Mouse (Mus musculus): ENCODE measurements around the gene Vars. TPM values are rescaled to one million over a fixed set of nuclear protein-coding genes. Genes with fewer than 3 reads are reported as not detected.

Vars gene
- polyA plus RNA-seq, 1 experiment from 2014 or later, result 171 TPM

GRCm38 (mm10) chr17:35052271-35052798 lies 51.5 kb downstream of the Vars start:
- Histone ChIP-seq H3K27ac (peak overlapping the region; percentile 95), H3K4me3 (replicated peaks) (peak overlapping the region; percentile 70), H3K9me3 (no peaks in the 10 kb centered on the region), H3K9ac (replicated peaks) (peak overlapping the region; percentile 77), H3K4me2 (peak overlapping the region; percentile 86), H3K27me3 (no peaks in the 10 kb centered on the region), H3K36me3 (peaks cover 49% of the 10 kb centered on the region), H3K4me1 (replicated peaks) (peaks cover 40% of the 10 kb centered on the region)
- ATAC-seq (ENCODE audit: insufficient number of reproducible peaks, insufficient read depth, low FRiP score, low TSS enrichment, low read depth), result no peak
- 89% methylated on average over 12 of the region's 12 CpGs for WGBS

DNA sequence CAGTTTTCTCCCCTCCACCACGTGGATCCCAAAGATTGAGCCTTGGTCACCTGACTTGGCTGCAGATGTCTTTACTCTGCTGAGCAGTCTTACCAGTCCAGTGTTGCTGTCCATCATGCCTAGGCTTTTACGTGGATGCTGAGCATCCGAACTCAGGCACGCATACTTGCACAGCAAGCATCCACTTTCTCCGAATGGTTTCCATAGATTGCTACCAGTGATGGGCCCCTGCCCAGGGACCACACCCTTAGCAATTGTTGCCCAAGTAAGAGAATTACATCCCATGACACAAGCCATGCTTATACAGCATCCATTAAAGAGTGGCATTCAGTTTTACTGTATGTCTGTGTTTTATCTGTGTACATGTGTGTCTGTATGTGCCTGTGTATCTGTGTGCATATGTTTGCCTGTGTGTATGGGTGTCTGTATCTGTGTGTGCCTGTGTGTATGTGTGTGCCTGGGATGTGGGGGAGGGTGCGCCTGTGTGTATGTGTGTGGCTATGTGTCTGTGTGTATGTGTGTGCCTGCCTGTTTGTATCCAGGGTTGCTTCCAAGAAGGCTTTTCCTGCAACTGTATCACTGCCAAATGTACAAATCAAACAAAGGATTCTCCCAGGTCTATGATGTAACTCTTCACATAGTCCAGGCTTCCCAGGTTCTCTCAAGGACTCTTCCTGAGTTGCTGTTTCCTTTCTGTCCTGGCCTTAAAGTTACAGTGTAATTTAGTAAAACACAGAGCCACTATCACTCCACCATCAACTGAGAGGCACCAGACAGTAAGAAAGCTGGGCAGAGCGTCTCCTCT lies 55.1 kb downstream of the Vars start:
- Histone ChIP-seq H3K4me1 (replicated peaks) (peaks cover 31% of the 10 kb centered on the region), H3K27ac (no peak overlapping the region), H3K36me3 (peaks cover 68% of the 10 kb centered on the region), H3K4me2 (no peak overlapping the region), H3K4me3 (replicated peaks) (no peak overlapping the region), H3K9ac (replicated peaks) (no peak overlapping the region), H3K9me3 (no peaks in the 10 kb centered on the region), H3K27me3 (no peaks in the 10 kb centered on the region)
- WGBS, result 93% methylated on average over 7 of the region's 7 CpGs
- ATAC-seq (ENCODE audit: insufficient number of reproducible peaks, insufficient read depth, low FRiP score, low TSS enrichment, low read depth), result no peak

GRCm38 (mm10) chr17:35057090-35057489 lies 56.3 kb downstream of the Vars start:
- peaks cover 79% of the 10 kb centered on the region for H3K36me3 ChIP-seq
- H3K27ac ChIP-seq, result no peak overlapping the region
- ATAC-seq (ENCODE audit: insufficient number of reproducible peaks, insufficient read depth, low FRiP score, low TSS enrichment, low read depth), result no peak
- H3K4me3 ChIP-seq (replicated peaks), result no peak overlapping the region
- no peaks in the 10 kb centered on the region for H3K9me3 ChIP-seq
- H3K4me2 ChIP-seq, result no peak overlapping the region
- peaks cover 30% of the 10 kb centered on the region for H3K4me1 ChIP-seq (replicated peaks)
- no peaks in the 10 kb centered on the region for H3K27me3 ChIP-seq
- H3K9ac ChIP-seq (replicated peaks), result no peak overlapping the region
- WGBS, result 80% methylated on average over 3 of the region's 3 CpGs

GRCm38 (mm10) chr17:35058316-35058715 lies 57.5 kb downstream of the Vars start:
- Histone ChIP-seq H3K4me3 (replicated peaks) (peak overlapping the region; percentile 83), H3K36me3 (peaks cover 79% of the 10 kb centered on the region), H3K27ac (peak overlapping the region; percentile 96), H3K4me1 (replicated peaks) (peaks cover 24% of the 10 kb centered on the region), H3K4me2 (peak overlapping the region; percentile 91), H3K27me3 (peaks cover 4% of the 10 kb centered on the region), H3K9me3 (no peaks in the 10 kb centered on the region), H3K9ac (replicated peaks) (no peak overlapping the region)
- 66% methylated on average over 9 of the region's 9 CpGs for WGBS
- no peak for ATAC-seq (ENCODE audit: insufficient number of reproducible peaks, insufficient read depth, low FRiP score, low TSS enrichment, low read depth)

GRCm38 (mm10) chr17:35058911-35059892 lies 58.4 kb downstream of the Vars start, which contains the start of gene Ddah2:
Gene Ddah2 (plus strand): TSS chr17:35059035.
- H3K9ac ChIP-seq (replicated peaks), result peak within 1 kb of the TSS; percentile 88
- H3K9me3 ChIP-seq, result no peaks in the 10 kb centered on the region
- H3K36me3 ChIP-seq, result peaks cover 75% of the 10 kb centered on the region
- peak; percentile 82 for ATAC-seq (ENCODE audit: insufficient number of reproducible peaks, insufficient read depth, low FRiP score, low TSS enrichment, low read depth)
- H3K4me3 ChIP-seq (replicated peaks), result peak within 1 kb of the TSS; percentile 83
- H3K27ac ChIP-seq, result peak within 1 kb of the TSS; percentile 96
- H3K27me3 ChIP-seq, result peaks cover 13% of the 10 kb centered on the region
- peaks cover 24% of the 10 kb centered on the region for H3K4me1 ChIP-seq (replicated peaks)
- WGBS, result under 1% methylated on average over 57 of the region's 57 CpGs
- peak within 1 kb of the TSS; percentile 91 for H3K4me2 ChIP-seq

DNA sequence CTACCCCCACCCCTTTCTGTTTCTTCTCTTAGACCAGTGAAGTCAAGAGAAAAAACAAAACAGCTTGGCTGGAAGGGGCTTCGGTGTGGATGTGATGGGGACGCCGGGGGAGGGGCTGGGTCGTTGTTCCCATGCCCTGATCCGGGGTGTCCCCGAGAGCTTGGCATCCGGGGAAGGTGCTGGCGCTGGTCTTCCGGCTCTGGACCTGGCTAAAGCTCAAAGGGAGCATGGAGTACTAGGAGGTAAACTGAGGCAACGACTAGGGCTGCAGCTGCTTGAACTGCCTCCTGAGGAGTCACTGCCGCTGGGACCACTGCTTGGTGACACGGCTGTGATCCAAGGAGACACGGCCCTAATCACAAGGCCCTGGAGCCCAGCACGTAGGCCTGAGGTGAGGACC lies 59.3 kb downstream of the Vars start:
- WGBS, result 26% methylated on average over 14 of the region's 14 CpGs
- Histone ChIP-seq H3K4me1 (replicated peaks) (peaks cover 31% of the 10 kb centered on the region), H3K27me3 (peaks cover 21% of the 10 kb centered on the region), H3K36me3 (peaks cover 68% of the 10 kb centered on the region), H3K9me3 (no peaks in the 10 kb centered on the region), H3K4me3 (replicated peaks) (peak overlapping the region; percentile 83), H3K4me2 (peak overlapping the region; percentile 91), H3K27ac (no peak overlapping the region), H3K9ac (replicated peaks) (peak overlapping the region; percentile 88)
- ATAC-seq (ENCODE audit: insufficient number of reproducible peaks, insufficient read depth, low FRiP score, low TSS enrichment, low read depth), result no peak

- ATAC-seq (ENCODE audit: insufficient number of reproducible peaks, insufficient read depth, low FRiP score, low TSS enrichment, low read depth), result no peak
- H3K4me3 ChIP-seq (replicated peaks), result peak overlapping the region; percentile 83
- H3K4me2 ChIP-seq, result peak overlapping the region; percentile 91
- H3K9ac ChIP-seq (replicated peaks), result peak overlapping the region; percentile 88
- H3K9me3 ChIP-seq, result no peaks in the 10 kb centered on the region
- H3K27ac ChIP-seq, result no peak overlapping the region
- WGBS, result 59% methylated on average over 22 of the region's 22 CpGs
- peaks cover 39% of the 10 kb centered on the region for H3K4me1 ChIP-seq (replicated peaks)
- H3K36me3 ChIP-seq, result peaks cover 61% of the 10 kb centered on the region
- peaks cover 28% of the 10 kb centered on the region for H3K27me3 ChIP-seq
These were observed 60.0 kb downstream of the Vars start for GRCm38 (mm10) chr17:35060737-35061297.

DNA sequence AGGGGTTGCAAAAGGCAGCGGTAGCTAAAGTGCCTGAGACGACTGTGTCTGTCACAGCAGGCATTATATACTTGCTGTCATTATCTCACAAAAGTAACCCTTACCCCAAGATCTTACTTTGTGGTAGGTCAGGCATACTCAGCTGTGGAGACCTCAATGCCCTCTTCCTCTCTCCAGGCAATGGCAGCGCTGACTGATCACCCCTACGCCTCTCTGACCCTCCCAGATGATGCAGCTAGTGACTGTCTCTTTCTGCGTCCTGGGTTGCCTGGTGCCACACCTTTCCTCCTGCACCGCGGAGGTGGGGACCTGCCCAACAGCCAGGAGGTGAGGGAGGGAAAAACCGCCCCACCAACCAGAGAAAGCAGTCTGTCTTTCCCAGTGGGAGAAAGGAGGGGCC lies 60.5 kb downstream of the Vars start:
- 84% methylated on average over 8 of the region's 8 CpGs for WGBS

GRCm38 (mm10) chr17:35063466-35063865 lies 62.7 kb downstream of the Vars start:
- H3K27me3 ChIP-seq, result peaks cover 55% of the 10 kb centered on the region
- 93% methylated on average over 3 of the region's 3 CpGs for WGBS
- no peak overlapping the region for H3K27ac ChIP-seq
- ATAC-seq (ENCODE audit: insufficient number of reproducible peaks, insufficient read depth, low FRiP score, low TSS enrichment, low read depth), result no peak
- peaks cover 35% of the 10 kb centered on the region for H3K4me1 ChIP-seq (replicated peaks)
- no peak overlapping the region for H3K9ac ChIP-seq (replicated peaks)
- peaks cover 36% of the 10 kb centered on the region for H3K36me3 ChIP-seq
- no peaks in the 10 kb centered on the region for H3K9me3 ChIP-seq
- no peak overlapping the region for H3K4me2 ChIP-seq
- H3K4me3 ChIP-seq (replicated peaks), result no peak overlapping the region

More for the DNA sequence above, 60.5 kb downstream of the Vars start:
- Histone ChIP-seq H3K4me2 (no peak overlapping the region), H3K9ac (replicated peaks) (no peak overlapping the region), H3K36me3 (peaks cover 56% of the 10 kb centered on the region), H3K27me3 (peaks cover 33% of the 10 kb centered on the region), H3K4me3 (replicated peaks) (0 out of 2 replicates have a peak overlapping the region, but pooled peaks have one; percentile 83), H3K9me3 (no peaks in the 10 kb centered on the region), H3K4me1 (replicated peaks) (peaks cover 39% of the 10 kb centered on the region), H3K27ac (no peak overlapping the region)
- no peak for ATAC-seq (ENCODE audit: insufficient number of reproducible peaks, insufficient read depth, low FRiP score, low TSS enrichment, low read depth)

DNA sequence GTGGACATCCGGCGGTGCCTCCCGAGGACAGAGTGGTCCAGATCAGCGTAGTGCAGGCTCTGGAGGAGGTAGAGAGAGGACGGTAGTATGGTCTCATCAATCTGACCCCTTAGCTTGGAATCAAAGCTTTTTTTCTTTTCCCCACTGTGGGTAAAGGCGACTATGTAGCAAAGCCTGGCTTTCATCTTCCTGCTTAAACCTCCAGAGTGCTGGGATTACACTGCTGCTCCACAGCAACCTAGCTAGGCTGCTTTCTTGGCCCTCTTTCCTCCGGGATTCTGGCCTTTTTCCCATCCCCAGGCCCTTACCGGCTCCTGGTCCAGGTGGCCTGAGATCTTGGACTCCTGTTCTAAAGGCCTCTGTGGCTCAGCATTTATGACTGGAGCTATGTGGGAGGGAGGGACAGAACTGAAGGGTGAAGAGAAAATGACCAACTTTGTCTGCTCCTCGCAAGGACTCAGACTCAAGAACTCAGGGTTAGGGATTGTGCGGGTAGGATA lies 63.6 kb downstream of the Vars start:
- peaks cover 32% of the 10 kb centered on the region for H3K4me1 ChIP-seq (replicated peaks)
- H3K4me2 ChIP-seq, result peak overlapping the region; percentile 66
- H3K27me3 ChIP-seq, result peaks cover 64% of the 10 kb centered on the region
- H3K9me3 ChIP-seq, result no peaks in the 10 kb centered on the region
- 29% methylated on average over 10 of the region's 10 CpGs for WGBS
- no peak overlapping the region for H3K9ac ChIP-seq (replicated peaks)
- peaks cover 36% of the 10 kb centered on the region for H3K36me3 ChIP-seq
- no peak overlapping the region; the same call in 1 of the 2 replicates for H3K27ac ChIP-seq
- peak overlapping the region; percentile 38 for H3K4me3 ChIP-seq (replicated peaks)
- no peak for ATAC-seq (ENCODE audit: insufficient number of reproducible peaks, insufficient read depth, low FRiP score, low TSS enrichment, low read depth)

Data from limb, embryonic 12.5 days (tissue).